Mouse (Mus musculus): Measurements from ENCODE around the gene Btbd9.

GRCm38 (mm10) chr17:30182063-30182462, 394.2 kb downstream of the Btbd9 start:
- TF ChIP-seq CTCF (IDR thresholded peaks at IDR 0.05; ENCODE audit: low read depth) (no peak), EP300 (IDR thresholded peaks at IDR 0.05; ENCODE audit: low read depth) (no peak)

All from heart, postnatal 0 days (tissue).